Mouse (Mus musculus) CH12.LX (cell line): ENCODE measurements around the gene Erf. TPM values are rescaled to one million over a fixed set of nuclear protein-coding genes. Genes with fewer than 3 reads are reported as not detected.

ENCODE experiments used
- DNase-seq: peaks from one replicate; pipeline ENCODE4 v3.0.0-alpha.2; 2013; ENCODE audit errors: extremely low read depth
- H3K27ac ChIP-seq: 2 replicates; pipeline ENCODE4 v1.5.1; 2012; ENCODE audit warnings: low read depth, mild to moderate bottlenecking, control low read depth, moderate library complexity; ENCODE audit not compliant: insufficient read depth
- H3K27me3 ChIP-seq: replicated peaks from 2 replicates; pipeline ENCODE3; 2012; ENCODE audit warnings: inconsistent platforms
- H3K36me3 ChIP-seq, 2 experiments: replicated peaks in 1 of 2; 2 replicates each; pipeline versions ENCODE3 to v1.6.1; 2012; ENCODE audit warnings: inconsistent platforms in 1 of 2, low read length in 1 of 2, mild to moderate bottlenecking in 1 of 2, mixed read lengths in 1 of 2, moderate library complexity in 1 of 2; ENCODE audit not compliant: control insufficient read depth in 1 of 2, insufficient read depth in 1 of 2
- H3K4me1 ChIP-seq, 2 experiments: 2 replicates each; pipeline ENCODE4 v1.6.1; 2012; ENCODE audit warnings: inconsistent platforms in 1 of 2, moderate library complexity in 1 of 2; ENCODE audit not compliant: insufficient read depth in 2 of 2, control insufficient read depth in 1 of 2
- H3K4me2 ChIP-seq: 2 replicates; pipeline ENCODE4 v1.6.1; 2012; ENCODE audit warnings: low read depth, mild to moderate bottlenecking, control low read depth; ENCODE audit not compliant: poor library complexity, insufficient read depth, severe bottlenecking
- H3K4me3 ChIP-seq, 3 experiments: fragments of 150-350 bp in 1 of 3; sonication (generic) in 1 of 3; replicated peaks in 1 of 3; 2 replicates each; pipeline versions ENCODE3 to v1.5.1; 2011 to 2012; ENCODE audit warnings: low read depth in 2 of 3, low read length in 2 of 3, mild to moderate bottlenecking in 2 of 3, moderate library complexity in 2 of 3, control low read depth in 1 of 3, improper control_type of control experiment in 1 of 3, inconsistent platforms in 1 of 3, mixed read lengths in 1 of 3; ENCODE audit not compliant: poor library complexity in 1 of 3
- H3K79me2 ChIP-seq: replicated peaks from 2 replicates; pipeline ENCODE4 v1.6.1; 2012; ENCODE audit warnings: mild to moderate bottlenecking, moderate library complexity; ENCODE audit not compliant: control insufficient read depth, poor library complexity, insufficient read depth, severe bottlenecking; ENCODE audit errors: extremely low read depth
- H3K9ac ChIP-seq: 2 replicates; pipeline ENCODE4 v1.6.1; 2012; ENCODE audit warnings: low read depth, mild to moderate bottlenecking, control low read depth, moderate library complexity; ENCODE audit not compliant: insufficient read depth
- H3K9me3 ChIP-seq: replicated peaks from 2 replicates; pipeline ENCODE3; 2012; ENCODE audit warnings: low read length, inconsistent platforms, mixed read lengths
- CHD2 ChIP-seq: IDR thresholded peaks from 2 replicates; pipeline ENCODE4 v1.6.1; 2011; ENCODE audit warnings: low read length, improper control_type of control experiment
- E2F4 ChIP-seq: IDR thresholded peaks from 2 replicates; pipeline ENCODE4 v1.6.1; 2011; ENCODE audit warnings: low read depth, low read length, improper control_type of control experiment; ENCODE audit not compliant: insufficient replicate concordance
- GABPA ChIP-seq: IDR thresholded peaks from 2 replicates; pipeline ENCODE4 v1.6.1; 2012; ENCODE audit warnings: low read depth, low read length, improper control_type of control experiment, inconsistent platforms; ENCODE audit not compliant: insufficient replicate concordance
- HCFC1 ChIP-seq: IDR thresholded peaks from 2 replicates; pipeline ENCODE4 v1.6.1; 2012; ENCODE audit warnings: low read depth, mild to moderate bottlenecking, inconsistent platforms, low read length, improper control_type of control experiment
- JUND ChIP-seq: conservative IDR thresholded peaks from 2 replicates; pipeline ENCODE4 v1.6.1; 2011; ENCODE audit warnings: low read depth, low read length, improper control_type of control experiment
- KAT2A ChIP-seq: IDR thresholded peaks from 2 replicates; pipeline ENCODE4 v1.6.1; 2012; ENCODE audit warnings: low read length, improper control_type of control experiment, inconsistent platforms; ENCODE audit not compliant: insufficient replicate concordance
- MAX ChIP-seq: IDR thresholded peaks from 2 replicates; pipeline ENCODE4 v1.6.1; 2011; ENCODE audit warnings: low read length, improper control_type of control experiment
- MAZ ChIP-seq: IDR thresholded peaks from 2 replicates; pipeline ENCODE4 v1.6.1; 2012; ENCODE audit warnings: low read depth, mild to moderate bottlenecking, inconsistent platforms, low read length, improper control_type of control experiment, moderate library complexity
- MYC ChIP-seq: IDR thresholded peaks from 2 replicates; pipeline ENCODE4 v1.6.1; 2011; ENCODE audit warnings: low read depth, mild to moderate bottlenecking, improper control_type of control experiment, low read length
- NELFE ChIP-seq: IDR thresholded peaks from 2 replicates; pipeline ENCODE4 v1.6.1; 2011; ENCODE audit warnings: low read depth, low read length, improper control_type of control experiment
- NRF1 ChIP-seq: IDR thresholded peaks from 2 replicates; pipeline ENCODE4 v1.6.1; 2014; ENCODE audit warnings: low read depth, mild to moderate bottlenecking, inconsistent platforms, low read length, improper control_type of control experiment, moderate library complexity
- POLR2A ChIP-seq: IDR thresholded peaks from 2 replicates; pipeline ENCODE4 v1.6.1; 2011; ENCODE audit warnings: low read depth, mild to moderate bottlenecking, improper control_type of control experiment, low read length
- RAD21 ChIP-seq: IDR thresholded peaks from 2 replicates; pipeline ENCODE4 v1.6.1; 2011; ENCODE audit warnings: low read depth, mild to moderate bottlenecking, low read length, improper control_type of control experiment, moderate library complexity
- RCOR1 ChIP-seq: conservative IDR thresholded peaks from 2 replicates; pipeline ENCODE4 v1.6.1; 2012; ENCODE audit warnings: low read depth, mild to moderate bottlenecking, inconsistent platforms, low read length, improper control_type of control experiment
- SIN3A ChIP-seq: IDR thresholded peaks from 2 replicates; pipeline ENCODE4 v1.6.1; 2012; ENCODE audit warnings: low read length, improper control_type of control experiment, inconsistent platforms
- SMC3 ChIP-seq: IDR thresholded peaks from 2 replicates; pipeline ENCODE4 v1.6.1; 2011; ENCODE audit warnings: low read depth, low read length, improper control_type of control experiment
- UBTF ChIP-seq: IDR thresholded peaks from 2 replicates; pipeline ENCODE4 v1.6.1; 2012; ENCODE audit warnings: low read depth, mild to moderate bottlenecking, inconsistent platforms, low read length, improper control_type of control experiment, moderate library complexity
- USF1 ChIP-seq: IDR thresholded peaks from 2 replicates; pipeline ENCODE4 v1.6.1; 2014; ENCODE audit warnings: low read depth, mild to moderate bottlenecking, inconsistent platforms, low read length, improper control_type of control experiment
- USF2 ChIP-seq: conservative IDR thresholded peaks from 2 replicates; pipeline ENCODE4 v1.6.1; 2011; ENCODE audit warnings: low read depth, low read length, improper control_type of control experiment
- ZMIZ1 ChIP-seq: IDR thresholded peaks from 2 replicates; pipeline ENCODE4 v1.6.1; 2012; ENCODE audit warnings: low read depth, mild to moderate bottlenecking, inconsistent platforms, low read length, improper control_type of control experiment
- ZNF384 ChIP-seq: IDR thresholded peaks from 2 replicates; pipeline ENCODE4 v1.6.1; 2012; ENCODE audit warnings: low read depth, low read length, improper control_type of control experiment, inconsistent platforms
- dilution Hi-C: fragments of 300-500 bp; cut with MboI; formaldehyde crosslinking; loops from 2 replicates; pipeline ENCODE4 v1.14.3; 2020; ENCODE audit warnings: low sequenced_read_pairs; ENCODE audit not compliant: extremely low pct_unique_long_range_greater_than_20kb, extremely low pct_ligation_motif_present
- in situ Hi-C: fragments of 300-500 bp; cut with MboI; formaldehyde crosslinking; loops from 3 replicates; pipeline ENCODE4 v1.14.3; 2019; ENCODE audit warnings: low sequenced_read_pairs, low pct_ligation_motif_present, low pct_unique_long_range_greater_than_20kb, mixed read lengths
- polyA plus RNA-seq: library from polyadenylated mRNA; unstranded; fragments of >175 nt; gene quantifications from 2 replicates; pipeline ENCODE4 v1.2.1, GENCODE M21; 2012; ENCODE audit warnings: low read depth; ENCODE audit not compliant: insufficient read length
- total RNA-seq, 2 experiments: library from RNA; depleted of rRNA; stranded (reverse); fragments of 300-350 nt in 1 of 2; fragments of >200 nt in 1 of 2; gene quantifications; 2 replicates each; pipeline ENCODE4 v1.2.3; 2012 to 2014

Erf gene
- total and polyA plus RNA-seq, 3 experiments = 6.1 to 15.4 (median 13.2) TPM

- peaks cover 23 to 60% of the 10 kb centered on the region in 2 experiments for H3K4me1 ChIP-seq
- no peaks in the 10 kb centered on the region for H3K27me3 ChIP-seq
- H3K4me3 ChIP-seq = peak overlapping the region in 1 of 3 experiments; percentile 30
- no peaks in the 10 kb centered on the region for H3K79me2 ChIP-seq
- DNase-seq = peak; percentile 45
- TF ChIP-seq SMC3 = no peak
- TF ChIP-seq MAZ = no peak
- TF ChIP-seq JUND = no peak
- TF ChIP-seq NELFE = no peak
- no peak for TF ChIP-seq SIN3A
- TF ChIP-seq MAX = no peak
- TF ChIP-seq USF2 = no peak
- no peak for TF ChIP-seq CHD2
- TF ChIP-seq UBTF = no peak
- no peak for TF ChIP-seq RAD21
- TF ChIP-seq KAT2A = no peak
- TF ChIP-seq USF1 = no peak
- no peak for TF ChIP-seq E2F4
- no peak for TF ChIP-seq NRF1
- no peak for TF ChIP-seq MYC
- TF ChIP-seq RCOR1 = no peak
- no peak for TF ChIP-seq HCFC1
- no peak for TF ChIP-seq ZMIZ1
- no peak for TF ChIP-seq POLR2A
- no peak for TF ChIP-seq GABPA
- TF ChIP-seq, all 38 proteins: peak for 0
- H3K4me2 ChIP-seq = no peak overlapping the region
- H3K27ac ChIP-seq = no peak overlapping the region
- in situ Hi-C loops (no loop called here), dilution Hi-C loops (no loop called here)
- H3K9ac ChIP-seq = no peak overlapping the region
- peaks cover 21 to 64% of the 10 kb centered on the region in 2 experiments for H3K36me3 ChIP-seq
- H3K9me3 ChIP-seq = no peaks in the 10 kb centered on the region
Measured at GRCm38 (mm10) chr7:25209161-25209622, 41.4 kb downstream of the Erf start.

GRCm38 (mm10) chr7:25206094-25206830 lies 44.3 kb downstream of the Erf start:
- Histone ChIP-seq H3K4me1 (peaks cover 23 to 63% of the 10 kb centered on the region in 2 experiments), H3K79me2 (no peaks in the 10 kb centered on the region)
- TF ChIP-seq HCFC1 = peak; percentile 25; the same call in 1 of the 2 replicates
- TF ChIP-seq RAD21 = no peak
- TF ChIP-seq ZNF384 = no peak
- TF ChIP-seq UBTF = no peak
- no peak for TF ChIP-seq MAZ
- TF ChIP-seq POLR2A = 0 out of 2 replicates have a peak, but pooled peaks have one; percentile 12
- no peak for TF ChIP-seq E2F4
- TF ChIP-seq, all 38 proteins: peak for 2
- H3K36me3 ChIP-seq = peaks cover 35 to 77% of the 10 kb centered on the region in 2 experiments
- DNase-seq = peak; percentile 33
- dilution Hi-C loops = no loop called here
- no peaks in the 10 kb centered on the region for H3K27me3 ChIP-seq
- H3K9ac ChIP-seq = no peak overlapping the region
- H3K27ac ChIP-seq = no peak overlapping the region
- in situ Hi-C loops = no loop called here
- no peak overlapping the region for H3K4me2 ChIP-seq
- H3K9me3 ChIP-seq = no peaks in the 10 kb centered on the region
- H3K4me3 ChIP-seq = peak overlapping the region; percentile 27 to 63 (median 41)
